Mouse (Mus musculus): ENCODE measurements at regions not wholly inside any gene's neighbourhood (a gene's known extent, or its start where the extent isn't known, plus 50 kb on each side); places are given as distances from the start of the nearest gene placed in this dataset.

DNA sequence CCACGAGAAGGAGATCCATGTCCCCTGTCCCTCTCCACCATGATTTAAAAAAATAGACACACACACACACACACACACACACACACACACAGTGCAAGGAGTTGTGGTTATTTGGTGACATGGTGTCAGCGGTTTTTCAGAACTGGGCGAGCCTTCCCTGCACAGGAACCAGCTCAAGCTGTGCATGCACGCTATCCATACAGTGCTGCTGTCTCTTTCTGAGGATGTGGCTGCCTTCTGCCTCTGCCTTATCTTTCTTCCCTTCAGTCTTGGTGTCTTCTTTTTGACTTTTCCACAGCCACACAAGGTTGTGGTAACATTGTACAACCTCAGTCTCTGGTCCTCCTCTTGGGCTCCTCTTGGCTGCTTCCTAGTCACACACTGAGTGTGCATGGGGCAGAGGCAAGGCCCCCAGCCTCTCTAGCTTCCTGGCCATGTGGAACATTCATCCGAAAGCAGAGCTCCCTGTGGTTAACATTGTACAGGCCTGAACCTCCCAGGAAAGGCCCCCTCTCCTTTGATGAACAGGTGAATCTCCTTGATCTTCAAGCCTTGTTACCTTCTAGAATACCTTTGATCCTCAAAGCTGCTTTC lies 157.6 kb downstream of the Gadd45g start:
- WGBS, result 83% methylated on average over 5 of the region's 5 CpGs
- no peak overlapping the region for H3K9ac ChIP-seq (ENCODE audit: low read depth, low read length)
- DNase-seq (ENCODE audit: low spot score), result no peak

DNA sequence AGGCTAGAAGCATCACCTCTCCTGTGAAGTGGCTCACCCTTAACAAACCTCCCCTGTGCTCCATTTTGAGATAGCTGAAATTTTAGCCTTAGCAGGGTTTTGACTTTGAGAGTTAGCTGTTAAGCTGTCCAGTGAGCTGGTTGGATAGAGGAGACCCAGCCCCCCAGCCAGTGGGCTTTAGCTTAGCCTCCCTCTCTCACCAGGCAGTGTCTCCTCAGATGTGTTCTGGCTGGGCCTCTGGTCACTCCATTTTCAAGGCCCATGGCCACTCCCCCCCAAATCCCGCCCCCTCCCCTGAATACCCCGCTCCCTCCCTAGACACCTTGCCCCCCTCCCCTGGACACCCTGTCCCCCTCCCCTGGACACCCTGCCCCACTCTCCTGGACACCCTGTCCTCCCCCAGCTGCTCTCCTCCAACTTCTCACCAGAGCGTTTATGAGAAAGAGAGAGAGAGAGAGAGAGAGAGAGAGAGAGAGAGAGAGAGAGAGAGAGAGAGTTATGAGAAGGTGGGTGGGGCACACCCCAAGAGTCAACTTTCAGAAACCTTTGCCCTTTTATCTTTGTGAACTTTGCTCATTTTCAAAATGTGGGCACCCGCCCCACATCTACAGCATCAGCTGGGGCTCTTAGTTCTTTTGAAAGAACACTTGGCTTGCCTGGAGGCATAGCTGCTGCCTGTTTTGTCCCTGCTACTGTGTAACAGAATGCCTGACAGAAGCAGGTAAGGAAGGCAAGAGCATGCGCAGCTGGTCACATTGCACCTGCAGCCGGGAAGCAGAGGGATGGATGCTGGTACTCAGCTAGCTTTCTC lies 161.3 kb downstream of the Gadd45g start:
- DNase-seq (ENCODE audit: low spot score), result no peak
- H3K9ac ChIP-seq (ENCODE audit: low read depth, low read length), result no peak overlapping the region
- H3K4me1 ChIP-seq (replicated peaks; ENCODE audit: insufficient read depth, low read length), result no peaks in the 10 kb centered on the region
- TF ChIP-seq CTCF (IDR thresholded peaks at IDR 0.05; ENCODE audit: low read depth), result no peak
- no peak overlapping the region for H3K4me2 ChIP-seq (ENCODE audit: low read length)
- H3K4me3 ChIP-seq (replicated peaks; ENCODE audit: low read depth, low read length), result no peak overlapping the region
- 66% methylated on average over 6 of the region's 6 CpGs for WGBS
- no peaks in the 10 kb centered on the region for H3K27me3 ChIP-seq (ENCODE audit: insufficient read depth, low read length)
- no peaks in the 10 kb centered on the region for H3K36me3 ChIP-seq (ENCODE audit: insufficient read depth, low read length)
- no peaks in the 10 kb centered on the region for H3K9me3 ChIP-seq (replicated peaks; ENCODE audit: low read length)
- no peak overlapping the region for H3K27ac ChIP-seq
- no peak for ATAC-seq (replicated peaks; ENCODE audit: low FRiP score, low read depth)

More for the DNA sequence above, 157.6 kb downstream of the Gadd45g start:
- Histone ChIP-seq H3K36me3 (ENCODE audit: insufficient read depth, low read length) (no peaks in the 10 kb centered on the region), H3K9me3 (replicated peaks; ENCODE audit: low read length) (no peaks in the 10 kb centered on the region), H3K27me3 (ENCODE audit: insufficient read depth, low read length) (no peaks in the 10 kb centered on the region), H3K27ac (no peak overlapping the region), H3K4me1 (replicated peaks; ENCODE audit: insufficient read depth, low read length) (no peaks in the 10 kb centered on the region), H3K4me2 (ENCODE audit: low read length) (no peak overlapping the region), H3K4me3 (replicated peaks; ENCODE audit: low read depth, low read length) (no peak overlapping the region)
- TF ChIP-seq CTCF (IDR thresholded peaks at IDR 0.05; ENCODE audit: low read depth), result no peak
- no peak for ATAC-seq (replicated peaks; ENCODE audit: low FRiP score, low read depth)

DNA sequence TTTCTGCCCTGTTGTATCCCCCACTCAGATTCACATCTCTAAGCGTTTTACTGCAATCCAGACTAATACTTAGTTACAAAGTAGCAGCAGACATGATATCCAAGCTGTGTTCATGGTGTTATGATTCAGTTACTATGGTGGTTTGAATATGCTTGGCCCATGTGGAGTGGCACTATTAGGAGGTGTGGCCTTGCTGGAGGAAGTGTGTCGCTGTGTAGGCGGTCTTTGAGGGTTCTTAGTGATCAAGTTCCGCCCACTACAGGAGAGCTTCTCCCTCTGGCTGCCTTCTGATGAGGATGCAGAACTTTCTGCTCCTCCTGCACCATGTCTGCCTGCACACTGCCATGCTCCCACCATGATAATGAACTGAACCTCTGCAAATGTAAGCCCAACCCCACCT lies 162.8 kb downstream of the Gadd45g start:
- WGBS, result 87% methylated on average over 4 of the region's 4 CpGs

DNA sequence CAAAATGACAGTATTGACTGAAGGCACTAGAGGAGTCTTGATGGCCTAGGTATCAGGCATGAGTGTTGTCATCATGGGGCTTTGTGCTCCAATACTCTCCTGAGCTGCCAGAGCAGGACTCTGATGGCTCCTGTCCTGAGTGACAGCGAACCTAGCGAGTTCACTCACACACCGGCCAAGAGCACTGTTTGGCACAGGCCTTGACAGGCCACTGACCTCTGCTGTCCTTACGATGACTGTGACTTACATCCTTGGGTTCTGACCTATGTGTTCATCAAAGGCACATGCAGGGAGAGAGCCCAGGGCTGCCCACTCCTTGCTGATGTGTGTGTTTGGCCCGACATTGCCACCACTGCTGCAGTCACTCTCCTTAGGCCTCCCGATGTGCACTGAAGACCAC lies 163.3 kb downstream of the Gadd45g start:
- no peaks in the 10 kb centered on the region for H3K36me3 ChIP-seq (ENCODE audit: insufficient read depth, low read length)
- DNase-seq (ENCODE audit: low spot score) (no peak), ATAC-seq (replicated peaks; ENCODE audit: low FRiP score, low read depth) (no peak)
- TF ChIP-seq CTCF (IDR thresholded peaks at IDR 0.05; ENCODE audit: low read depth), result no peak
- WGBS, result 78% methylated on average over 6 of the region's 6 CpGs
- H3K27ac ChIP-seq, result no peak overlapping the region
- H3K4me1 ChIP-seq (replicated peaks; ENCODE audit: insufficient read depth, low read length), result no peaks in the 10 kb centered on the region
- H3K4me3 ChIP-seq (replicated peaks; ENCODE audit: low read depth, low read length), result no peak overlapping the region
- H3K9ac ChIP-seq (ENCODE audit: low read depth, low read length), result no peak overlapping the region
- H3K4me2 ChIP-seq (ENCODE audit: low read length), result no peak overlapping the region
- no peaks in the 10 kb centered on the region for H3K9me3 ChIP-seq (replicated peaks; ENCODE audit: low read length)
- no peaks in the 10 kb centered on the region for H3K27me3 ChIP-seq (ENCODE audit: insufficient read depth, low read length)

More for the DNA sequence above, 162.8 kb downstream of the Gadd45g start:
- no peak for TF ChIP-seq CTCF (IDR thresholded peaks at IDR 0.05; ENCODE audit: low read depth)
- Histone ChIP-seq H3K27me3 (ENCODE audit: insufficient read depth, low read length) (no peaks in the 10 kb centered on the region), H3K27ac (no peak overlapping the region), H3K9ac (ENCODE audit: low read depth, low read length) (no peak overlapping the region), H3K4me3 (replicated peaks; ENCODE audit: low read depth, low read length) (no peak overlapping the region), H3K4me1 (replicated peaks; ENCODE audit: insufficient read depth, low read length) (no peaks in the 10 kb centered on the region), H3K9me3 (replicated peaks; ENCODE audit: low read length) (no peaks in the 10 kb centered on the region), H3K4me2 (ENCODE audit: low read length) (no peak overlapping the region), H3K36me3 (ENCODE audit: insufficient read depth, low read length) (no peaks in the 10 kb centered on the region)
- DNase-seq (ENCODE audit: low spot score) (no peak), ATAC-seq (replicated peaks; ENCODE audit: low FRiP score, low read depth) (no peak)

DNA sequence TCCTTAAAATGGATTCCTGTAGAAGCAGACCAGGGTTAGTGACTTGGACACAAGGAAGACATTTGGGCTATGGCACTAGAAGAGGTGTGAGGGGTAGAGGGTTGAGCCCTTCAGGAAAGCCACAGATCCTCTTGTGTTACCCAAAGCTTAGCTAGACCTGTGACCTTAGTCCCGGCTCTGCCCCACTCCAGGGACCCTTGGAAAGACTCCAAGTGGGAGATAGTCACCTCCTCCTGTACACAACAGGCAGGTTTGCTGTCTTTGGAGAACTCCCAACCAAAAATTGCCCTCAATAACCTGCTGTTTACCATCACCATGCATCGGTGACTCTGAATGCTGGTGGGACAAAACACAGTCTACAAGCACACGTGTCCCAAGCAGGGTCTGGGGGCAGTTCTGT lies 164.5 kb downstream of the Gadd45g start:
- WGBS, result 74% methylated on average over 3 of the region's 3 CpGs
- ATAC-seq (replicated peaks; ENCODE audit: low FRiP score, low read depth), result no peak
- no peaks in the 10 kb centered on the region for H3K36me3 ChIP-seq (ENCODE audit: insufficient read depth, low read length)
- H3K4me3 ChIP-seq (replicated peaks; ENCODE audit: low read depth, low read length), result no peak overlapping the region
- no peak overlapping the region for H3K27ac ChIP-seq
- no peak overlapping the region for H3K9ac ChIP-seq (ENCODE audit: low read depth, low read length)
- TF ChIP-seq CTCF (IDR thresholded peaks at IDR 0.05; ENCODE audit: low read depth), result no peak
- H3K4me2 ChIP-seq (ENCODE audit: low read length), result no peak overlapping the region
- H3K9me3 ChIP-seq (replicated peaks; ENCODE audit: low read length), result no peaks in the 10 kb centered on the region
- no peaks in the 10 kb centered on the region for H3K27me3 ChIP-seq (ENCODE audit: insufficient read depth, low read length)
- 0 out of 2 replicates have a peak, but pooled peaks cover 3% of the 10 kb centered on the region for H3K4me1 ChIP-seq (replicated peaks; ENCODE audit: insufficient read depth, low read length)
- no peak for DNase-seq (ENCODE audit: low spot score)

DNA sequence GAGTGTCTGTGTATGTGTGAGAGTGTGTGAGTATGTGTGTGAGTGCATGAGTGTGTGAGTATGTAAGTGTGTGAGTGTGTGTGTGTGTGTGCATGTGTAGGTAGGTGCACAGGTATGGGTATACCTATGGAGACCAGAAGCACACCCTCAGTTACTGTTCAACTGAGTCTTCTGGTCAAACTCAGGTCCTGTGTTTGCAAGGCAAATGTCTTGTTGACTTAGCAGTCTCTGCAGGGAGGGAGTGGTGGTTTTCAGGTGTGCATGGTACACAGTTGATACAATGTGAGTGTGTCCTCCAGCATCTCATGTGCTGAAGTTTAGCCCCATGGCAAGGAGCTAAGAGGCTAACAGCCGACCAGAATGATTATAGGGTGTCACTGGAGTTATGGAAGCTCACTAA lies 166.7 kb downstream of the Gadd45g start:
- no peak for DNase-seq (ENCODE audit: low spot score)
- no peak overlapping the region for H3K4me3 ChIP-seq (replicated peaks; ENCODE audit: low read depth, low read length)
- H3K27me3 ChIP-seq (ENCODE audit: insufficient read depth, low read length), result no peaks in the 10 kb centered on the region
- H3K36me3 ChIP-seq (ENCODE audit: insufficient read depth, low read length), result no peaks in the 10 kb centered on the region
- no peaks in the 10 kb centered on the region for H3K9me3 ChIP-seq (replicated peaks; ENCODE audit: low read length)
- 0 out of 2 replicates have a peak, but pooled peaks cover 3% of the 10 kb centered on the region for H3K4me1 ChIP-seq (replicated peaks; ENCODE audit: insufficient read depth, low read length)
- WGBS, result 63% methylated on average over 1 of the region's 1 CpGs
- ATAC-seq (replicated peaks; ENCODE audit: low FRiP score, low read depth), result no peak
- H3K4me2 ChIP-seq (ENCODE audit: low read length), result no peak overlapping the region
- H3K27ac ChIP-seq, result no peak overlapping the region
- H3K9ac ChIP-seq (ENCODE audit: low read depth, low read length), result no peak overlapping the region
- no peak for TF ChIP-seq CTCF (IDR thresholded peaks at IDR 0.05; ENCODE audit: low read depth)
